Comparison of ENCODE assay signal across 23 mouse cellular contexts in genomic region chr2:137074313-137074620, GRCm38 (mm10). TPM values are rescaled to one million over a fixed set of nuclear protein-coding genes. Genes with fewer than 3 reads are reported as not detected.
DNase-seq lines count a peak whose midpoint lies in the region; ATAC-seq and TF ChIP-seq lines count a peak whose summit lies in the region.
"Had no signal": no experiment of that assay in that cellular context is flagged by ENCODE, and none has a peak within 500 bp of the region (broad histone marks: within the 10 kb centered on the region; RNA-seq: fewer than 3 reads in every experiment).

No protein-coding gene starts in this region.

- peaks cover 15% of the 10 kb centered on the region for H3K4me1 ChIP-seq in heart, embryonic 10.5 days
- H3K4me1 ChIP-seq in kidney, postnatal 0 days (replicated peaks; ENCODE audit: insufficient read depth, low read length), result 0 out of 2 replicates have a peak, but pooled peaks cover 5% of the 10 kb centered on the region
- no peaks in the 10 kb centered on the region for H3K4me1 ChIP-seq in kidney, adult 2 months (ENCODE audit: control insufficient read depth, insufficient read depth, low read length)
- 0 out of 4 replicates have a peak, but pooled peaks cover 0 to 2% of the 10 kb centered on the region in 2 experiments for H3K4me1 ChIP-seq in ES-E14 (ENCODE audit: control insufficient read depth in 2 of 2, insufficient read depth in 2 of 2, low read length in 2 of 2, poor library complexity in 1 of 2)
- peaks cover 22% of the 10 kb centered on the region for H3K4me1 ChIP-seq in hindbrain, embryonic 13.5 days (replicated peaks)
- H3K4me1 ChIP-seq: liver, embryonic 13.5 days had no signal

- H3K9ac ChIP-seq in kidney, postnatal 0 days (ENCODE audit: low read depth, low read length), result no peak overlapping the region
- no peak overlapping the region for H3K9ac ChIP-seq in ES-E14 (ENCODE audit: insufficient read depth, low read depth, low read length, poor library complexity, severe bottlenecking)
- no peak overlapping the region for H3K9ac ChIP-seq in hindbrain, embryonic 13.5 days
- H3K9ac ChIP-seq: embryonic facial prominence, embryonic 12.5 days; forebrain, embryonic 12.5 days; heart, embryonic 12.5 days; liver, embryonic 13.5 days had no signal

- in situ Hi-C loops in ES-E14 (cut with MboI; ENCODE audit: low sequenced_read_pairs in 2 of 2, unreplicated experiment in 2 of 2), result no loop called here

- no peak overlapping the region for H3K4me2 ChIP-seq in kidney, postnatal 0 days (ENCODE audit: low read length)
- no peak overlapping the region for H3K4me2 ChIP-seq in hindbrain, embryonic 13.5 days
- H3K4me2 ChIP-seq: embryonic facial prominence, embryonic 12.5 days; forebrain, embryonic 12.5 days; heart, embryonic 12.5 days; liver, embryonic 13.5 days had no signal

- WGBS in heart, embryonic 10.5 days, result 27% methylated on average over 2 of the region's 2 CpGs
- WGBS in kidney, postnatal 0 days, result 31% methylated on average over 2 of the region's 2 CpGs
- WGBS in kidney, adult 2 months, result 47% methylated on average over 2 of the region's 2 CpGs
- 18% methylated on average over 2 of the region's 2 CpGs for WGBS in hindbrain, embryonic 13.5 days

- no peaks in the 10 kb centered on the region for H3K27me3 ChIP-seq in heart, embryonic 10.5 days (ENCODE audit: insufficient read depth, poor library complexity, severe bottlenecking)
- H3K27me3 ChIP-seq in kidney, postnatal 0 days (ENCODE audit: insufficient read depth, low read length), result no peaks in the 10 kb centered on the region
- no peaks in the 10 kb centered on the region for H3K27me3 ChIP-seq in kidney, adult 2 months (replicated peaks; ENCODE audit: control insufficient read depth, insufficient read depth, low read length)
- no peaks in the 10 kb centered on the region for H3K27me3 ChIP-seq in hindbrain, embryonic 13.5 days
- H3K27me3 ChIP-seq: embryonic facial prominence, embryonic 12.5 days; forebrain, embryonic 12.5 days; heart, embryonic 12.5 days; liver, embryonic 13.5 days; Patski had no signal

- H3K36me3 ChIP-seq in heart, embryonic 10.5 days, result no peaks in the 10 kb centered on the region
- H3K36me3 ChIP-seq in kidney, postnatal 0 days (ENCODE audit: insufficient read depth, low read length), result no peaks in the 10 kb centered on the region
- no peaks in the 10 kb centered on the region for H3K36me3 ChIP-seq in kidney, adult 2 months (ENCODE audit: control insufficient read depth, insufficient read depth, low read length)
- H3K36me3 ChIP-seq in ES-E14 (ENCODE audit: control insufficient read depth, insufficient read depth, low read length, poor library complexity, severe bottlenecking), result no peaks in the 10 kb centered on the region
- no peaks in the 10 kb centered on the region for H3K36me3 ChIP-seq in hindbrain, embryonic 13.5 days
- H3K36me3 ChIP-seq: embryonic facial prominence, embryonic 12.5 days; forebrain, embryonic 12.5 days; G1E; heart, embryonic 12.5 days; liver, embryonic 13.5 days had no signal

- no peak for TF ChIP-seq CTCF in kidney, postnatal 0 days (IDR thresholded peaks at IDR 0.05; ENCODE audit: low read depth)
- TF ChIP-seq CTCF in kidney, adult 2 months (conservative IDR thresholded peaks at IDR 0.05; ENCODE audit: insufficient read depth, insufficient read length, low read depth, low read length), result no peak

- H3K9me3 ChIP-seq in heart, embryonic 10.5 days, result no peaks in the 10 kb centered on the region
- no peaks in the 10 kb centered on the region for H3K9me3 ChIP-seq in kidney, postnatal 0 days (replicated peaks; ENCODE audit: low read length)
- no peaks in the 10 kb centered on the region for H3K9me3 ChIP-seq in ES-E14 (ENCODE audit: control insufficient read depth, insufficient read depth, low read depth, low read length)
- H3K9me3 ChIP-seq in hindbrain, embryonic 13.5 days, result no peaks in the 10 kb centered on the region
- H3K9me3 ChIP-seq: embryonic facial prominence, embryonic 12.5 days; forebrain, embryonic 12.5 days; G1E; heart, embryonic 12.5 days; liver, embryonic 13.5 days had no signal

- 0 out of 2 replicates have a peak overlapping the region, but pooled peaks have one; percentile 29 for H3K27ac ChIP-seq in heart, embryonic 10.5 days
- no peak overlapping the region for H3K27ac ChIP-seq in kidney, postnatal 0 days
- no peak overlapping the region for H3K27ac ChIP-seq in kidney, adult 2 months (ENCODE audit: insufficient read depth, low read depth, low read length)
- no peak overlapping the region for H3K27ac ChIP-seq in ES-E14 (ENCODE audit: insufficient read depth, low read depth, low read length, poor library complexity, severe bottlenecking)
- 0 out of 2 replicates have a peak overlapping the region, but pooled peaks have one; percentile 1 for H3K27ac ChIP-seq in hindbrain, embryonic 13.5 days
- H3K27ac ChIP-seq: embryonic facial prominence, embryonic 12.5 days; liver, embryonic 13.5 days had no signal

- no peak for TF ChIP-seq POLR2A in kidney, adult 2 months (IDR thresholded peaks at IDR 0.05; ENCODE audit: low read depth, low read length)

- ATAC-seq in kidney, postnatal 0 days (replicated peaks; ENCODE audit: low FRiP score, low read depth), result 0 out of 2 replicates have a peak, but pooled peaks have one; percentile 7
- no peak for ATAC-seq in hindbrain, embryonic 13.5 days (ENCODE audit: low FRiP score)
- ATAC-seq: intestine, postnatal 0 days; Patski had no signal

- H3K4me3 ChIP-seq in heart, embryonic 10.5 days, result no peak overlapping the region
- no peak overlapping the region for H3K4me3 ChIP-seq in kidney, postnatal 0 days (replicated peaks; ENCODE audit: low read depth, low read length)
- H3K4me3 ChIP-seq in kidney, adult 2 months (ENCODE audit: insufficient read depth, low read depth, low read length), result no peak overlapping the region
- H3K4me3 ChIP-seq in ES-E14 (ENCODE audit: insufficient read depth in 1 of 2, low read depth in 1 of 2, low read length in 2 of 2, poor library complexity in 1 of 2, severe bottlenecking in 1 of 2), result no peak overlapping the region
- H3K4me3 ChIP-seq in hindbrain, embryonic 13.5 days, result no peak overlapping the region
- H3K4me3 ChIP-seq: embryonic facial prominence, embryonic 12.5 days; forebrain, embryonic 12.5 days; heart, embryonic 12.5 days; liver, embryonic 13.5 days had no signal

- peak; percentile 38 for DNase-seq in heart, embryonic 10.5 days (ENCODE audit: low spot score)
- DNase-seq in heart, postnatal 4 days, result no peak
- DNase-seq in kidney, postnatal 0 days (ENCODE audit: low spot score), result no peak
- no peak for DNase-seq in kidney, adult 2 months
- DNase-seq in ES-E14 (ENCODE audit: low read depth, low spot score), result no peak
- DNase-seq in thymus, postnatal 25 days, result no peak
- DNase-seq: adrenal gland, postnatal 36 days; cerebellum, adult 11-12 months; cerebellum, postnatal 14 days; gastrocnemius, postnatal 14 days; heart, postnatal 10 days; kidney, postnatal 25 days; liver, embryonic 13.5 days; lung, adult 2 months; lung, postnatal 14 days; right cerebral cortex, postnatal 14 days had no signal

TF ChIP-seq in ES-E14, 5 proteins besides CTCF, POLR2A, EP300 and RAD21:
- no peak for TF ChIP-seq CHD2 (IDR thresholded peaks at IDR 0.05; ENCODE audit: low read depth, low read length)
- peak; percentile 75 for TF ChIP-seq ZNF384 (IDR thresholded peaks at IDR 0.05; ENCODE audit: low read depth, low read length)
TF ChIP-seq in ES-E14: peak in this region for 1.

RNA-seq across cellular contexts. Expression of gene Jag1, which starts 42.2 kb away (rescaled TPM):
- polyA plus RNA-seq in heart, embryonic 10.5 days (2016; fragmentation: Nextera tagmentation; extraction: Ambion mirVana), result 21.6 and 23.2 TPM in 2 replicates
- total RNA-seq in heart, postnatal 4 days (2021), result 10 to 100 TPM; 18.9 to 21.9 TPM
- polyA plus RNA-seq in kidney, postnatal 0 days (2015; fragmentation: Nextera tagmentation; extraction: Ambion mirVana), result 44.6 and 47.6 TPM in 2 replicates
- polyA plus RNA-seq in kidney, adult 2 months (2012; rRNA removed), result 6.1 and 6.6 TPM in 2 replicates
- total RNA-seq in ES-E14 (2012; rRNA removed), result 32.1 and 42.4 TPM in 2 replicates
- polyA plus RNA-seq in hindbrain, embryonic 13.5 days (2015; fragmentation: Nextera tagmentation; extraction: Ambion mirVana), result 16.3 and 17.7 TPM in 2 replicates
- total RNA-seq: G1E had no signal
- polyA plus RNA-seq: G1E had no signal

Comparison
In these comparisons a context has a peak if more than half of its experiments do, and no peak if none do; other contexts are left out.
1. H3K27ac ChIP-seq: peak in heart, embryonic 10.5 days (single experiment) and hindbrain, embryonic 13.5 days (single experiment); none in kidney, postnatal 0 days (single experiment), kidney, adult 2 months (single experiment) and ES-E14 (single experiment).